Mouse (Mus musculus) lung, postnatal 4 days (tissue): ENCODE measurements around the gene Thrap3.

Source experiments
- DNase-seq, 2 experiments: peaks; one replicate each; pipeline ENCODE4 v3.0.0; 2021

Gene Thrap3

DNA sequence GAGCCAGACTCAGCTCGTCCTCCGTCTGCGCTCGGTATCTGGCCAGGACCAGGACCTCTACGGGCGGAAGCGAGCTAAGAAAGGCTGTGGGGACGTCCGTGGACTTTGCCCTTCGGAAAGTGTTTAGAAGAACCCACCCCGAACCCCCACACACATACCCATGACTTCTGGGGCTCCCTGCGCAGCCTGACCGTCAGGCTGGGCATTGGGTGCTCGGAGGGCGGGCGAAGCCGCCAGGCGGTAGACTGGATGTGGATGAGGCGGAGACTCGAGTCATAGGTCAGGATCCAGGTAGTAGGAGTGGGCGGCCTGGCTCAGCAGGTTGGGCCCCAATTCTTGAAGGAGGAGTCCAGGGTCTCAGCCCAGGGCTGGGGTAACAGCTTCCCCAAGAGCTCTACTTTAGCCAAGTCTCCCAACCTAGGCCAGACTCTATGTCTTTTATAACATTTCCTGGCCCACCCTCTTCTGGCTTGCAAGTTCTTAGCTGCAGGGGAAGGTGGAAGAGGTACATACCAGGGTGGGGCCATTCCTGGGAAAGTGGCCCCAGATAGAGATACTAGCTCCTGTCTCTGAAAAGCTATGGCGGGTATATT lies 39.4 kb downstream of the Thrap3 start, which contains the start of gene Sh3d21:
Gene Sh3d21, minus strand, starts transcription at position 425 of the 593 bp plus-strand sequence.
- peak; percentile 52 to 59 for DNase-seq

GRCm38 (mm10) chr4:126162544-126163066 lies 40.0 kb downstream of the Thrap3 start:
- DNase-seq: peak; percentile 94 to 96

GRCm38 (mm10) chr4:126161986-126162385 lies 40.6 kb downstream of the Thrap3 start:
- DNase-seq: no peak

- no peak for DNase-seq
Measured at GRCm38 (mm10) chr4:126161456-126161855, 41.1 kb downstream of the Thrap3 start.

- no peak for DNase-seq
Measured at GRCm38 (mm10) chr4:126160981-126161380, 41.6 kb downstream of the Thrap3 start.

DNA sequence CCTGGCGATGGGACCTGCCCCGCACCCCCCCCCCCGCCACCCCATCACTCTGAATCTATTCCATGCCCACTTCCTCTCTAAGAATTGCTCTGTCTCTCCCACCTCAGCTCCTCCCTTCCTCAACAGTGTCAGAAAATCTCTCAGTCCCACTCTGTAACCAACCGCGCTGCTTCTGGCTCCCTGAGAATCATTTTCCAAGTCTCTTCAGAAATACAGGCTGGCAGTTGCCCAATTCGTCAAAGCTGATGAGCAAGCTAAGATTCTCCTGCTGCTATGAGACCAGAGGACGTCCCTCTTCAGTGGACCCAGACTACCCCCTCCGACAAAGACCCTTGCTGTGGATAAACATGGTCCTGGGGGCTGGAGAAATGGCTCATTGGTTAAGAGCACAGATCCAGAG lies 43.1 kb downstream of the Thrap3 start:
- no peak for DNase-seq

- no peak for DNase-seq
Measured at GRCm38 (mm10) chr4:126157562-126157961, 45.0 kb downstream of the Thrap3 start.

DNA sequence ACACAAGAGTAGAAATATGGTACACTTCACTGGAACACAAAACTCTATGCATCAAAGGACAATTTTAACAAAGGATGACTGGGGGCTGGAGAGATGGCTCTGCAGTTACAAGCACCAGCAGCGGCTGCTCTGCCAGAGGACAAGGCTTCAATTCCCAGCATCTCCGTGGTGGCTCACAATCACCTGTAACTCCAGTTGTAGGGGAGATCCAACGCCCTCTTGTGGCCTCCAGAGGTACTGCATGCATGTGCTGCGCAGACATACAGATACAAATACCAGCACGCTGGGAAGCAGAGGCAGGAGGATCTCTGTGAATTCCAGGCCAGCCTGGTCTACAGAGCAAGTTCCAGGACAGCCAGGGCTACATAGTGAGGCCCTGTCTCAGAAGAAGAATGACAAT lies 45.9 kb downstream of the Thrap3 start:
- DNase-seq: peak in 1 of 2 experiments; percentile 36

- DNase-seq: no peak
Measured at GRCm38 (mm10) chr4:126155869-126156268, 46.7 kb downstream of the Thrap3 start.

DNA sequence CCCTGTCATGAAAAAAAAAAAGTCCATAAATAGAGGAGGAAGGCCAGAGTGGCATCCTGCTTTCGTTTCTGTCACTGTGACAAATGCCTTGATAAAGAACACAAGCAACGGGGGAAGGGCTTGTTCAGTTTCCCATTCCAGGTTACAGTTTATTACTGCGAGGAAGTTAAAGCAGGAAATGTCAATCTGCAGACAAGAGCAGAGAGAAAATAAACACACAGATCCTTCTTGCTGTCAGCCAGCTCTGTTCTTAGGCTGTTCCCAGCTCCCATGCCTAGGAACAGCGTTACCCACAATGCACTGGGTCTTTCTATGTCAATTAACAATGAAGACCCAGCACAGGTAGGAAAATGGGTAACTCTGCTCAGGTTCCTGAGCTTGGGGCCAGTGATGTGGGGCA lies 47.4 kb downstream of the Thrap3 start:
- no peak for DNase-seq

GRCm38 (mm10) chr4:126152864-126153263 lies 49.7 kb downstream of the Thrap3 start:
- no peak for DNase-seq

DNA sequence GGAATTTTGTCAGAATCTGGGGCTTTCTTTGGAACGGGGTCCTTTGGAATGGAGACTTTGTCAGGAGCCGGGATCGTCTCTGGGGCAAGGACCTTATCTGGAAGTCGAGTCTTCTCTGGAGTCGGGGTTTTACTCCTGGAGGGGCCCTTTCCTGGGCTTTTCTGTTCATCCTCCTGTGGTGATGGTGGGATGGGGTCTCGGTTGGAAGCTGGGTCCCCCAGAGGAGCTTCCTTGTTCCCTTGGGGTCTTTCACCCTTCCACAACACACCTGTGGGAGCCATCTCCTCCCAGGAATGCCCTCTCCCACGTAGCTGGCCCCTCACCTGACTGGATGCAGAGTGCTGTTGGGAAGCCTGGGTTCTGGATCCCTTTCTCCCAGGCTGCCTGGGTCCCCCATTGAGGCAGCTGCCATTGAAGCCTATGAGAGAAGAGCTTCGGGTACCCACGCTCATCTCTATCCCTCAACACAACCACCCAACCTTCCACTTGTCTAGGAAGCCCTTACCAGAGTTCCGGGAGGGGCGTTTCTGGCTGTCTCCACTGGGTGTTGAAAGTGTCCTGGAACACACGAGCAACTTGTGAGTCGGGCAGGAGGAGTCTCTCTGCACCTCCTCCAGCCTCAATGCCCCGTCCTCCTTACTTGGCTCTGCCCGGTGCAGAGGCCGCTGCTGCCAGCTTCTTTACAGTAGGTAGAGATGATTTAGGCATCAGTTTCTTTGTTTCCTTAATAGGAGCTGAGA lies 50.7 kb downstream of the Thrap3 start:
- DNase-seq: peak in 1 of 2 experiments; percentile 21

DNA sequence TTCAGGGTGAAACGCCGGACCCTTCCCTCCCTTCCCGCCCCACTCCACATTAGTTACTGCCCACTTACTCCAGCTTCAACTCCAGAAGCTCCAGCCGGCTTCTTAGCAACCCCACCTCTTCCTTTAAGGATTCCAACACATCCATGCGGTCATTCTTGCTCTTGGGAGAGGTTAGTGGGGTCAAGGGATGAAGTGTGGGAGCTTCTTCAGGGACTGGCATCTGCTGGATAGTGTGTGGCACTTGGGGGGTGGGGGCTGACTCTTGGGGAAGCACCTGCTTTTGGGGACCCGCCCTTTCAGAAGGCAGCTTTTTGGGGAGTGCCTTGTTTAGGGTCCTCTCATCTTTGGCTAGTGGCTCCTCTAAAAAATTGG lies 51.6 kb downstream of the Thrap3 start:
- DNase-seq: no peak

DNA sequence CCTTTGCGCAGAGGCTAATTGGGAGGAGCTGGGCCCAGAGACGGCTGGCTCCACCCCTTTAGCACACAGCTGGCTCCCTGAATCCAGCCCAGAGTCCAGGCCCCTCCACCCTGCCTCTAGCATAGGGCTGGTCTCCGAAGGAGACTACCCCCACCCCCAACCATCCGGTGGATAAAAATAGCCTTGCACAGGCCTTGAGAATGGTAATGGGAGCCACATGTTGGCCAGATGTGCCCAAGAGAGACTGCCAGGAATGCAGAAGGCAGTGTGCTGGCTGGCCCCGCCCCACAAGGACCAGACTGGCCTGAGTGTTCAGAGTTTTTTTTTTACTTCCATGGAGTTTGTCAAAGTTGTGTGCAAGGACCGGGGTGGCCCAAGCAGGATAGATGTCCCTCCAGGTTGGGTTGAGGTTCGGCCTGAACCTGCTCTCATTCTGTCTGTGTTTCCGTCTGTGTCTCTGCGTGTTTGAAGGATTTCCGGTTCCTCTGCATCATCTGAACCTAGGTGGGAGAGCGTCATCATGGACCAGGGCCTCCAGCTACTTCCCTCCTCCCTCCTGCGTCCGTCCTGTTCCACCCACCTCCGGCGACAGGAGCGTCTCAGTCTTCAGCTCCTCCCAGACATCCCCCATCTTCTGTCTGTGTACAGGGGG lies 52.1 kb downstream of the Thrap3 start:
- peak; percentile 85 to 95 for DNase-seq

GRCm38 (mm10) chr4:126149798-126150197 lies 52.8 kb downstream of the Thrap3 start:
- no peak for DNase-seq

DNA sequence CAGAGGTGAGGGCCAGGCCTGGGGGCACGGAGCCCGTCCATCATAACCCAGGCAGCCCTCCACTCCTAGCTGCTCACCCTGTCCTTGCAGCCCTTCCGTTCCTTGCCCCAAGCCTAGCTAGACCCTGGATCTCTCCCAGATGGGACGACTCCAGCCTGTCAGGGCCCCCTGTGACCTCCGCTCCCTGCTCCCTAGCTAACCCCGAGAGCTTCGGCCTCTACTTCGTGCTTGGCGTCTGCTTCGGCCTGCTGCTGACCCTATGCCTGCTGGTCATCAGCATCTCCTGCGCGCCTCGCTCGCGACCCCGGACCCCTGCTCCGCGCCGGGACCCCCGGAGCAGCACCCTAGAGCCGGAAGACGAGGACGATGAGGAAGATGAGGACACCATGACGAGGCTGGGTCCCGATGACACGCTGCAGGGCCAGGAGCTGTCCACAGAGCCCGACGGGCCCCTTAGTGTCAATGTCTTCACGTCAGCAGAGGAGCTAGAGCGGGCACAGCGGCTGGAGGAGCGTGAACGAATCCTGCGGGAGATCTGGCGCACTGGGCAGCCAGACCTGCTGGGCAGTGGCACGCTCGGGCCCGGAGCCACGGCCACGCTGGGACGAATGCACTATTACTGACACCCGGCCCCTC lies 53.4 kb downstream of the Thrap3 start:
- peak in 1 of 2 experiments; percentile 46 for DNase-seq

DNA sequence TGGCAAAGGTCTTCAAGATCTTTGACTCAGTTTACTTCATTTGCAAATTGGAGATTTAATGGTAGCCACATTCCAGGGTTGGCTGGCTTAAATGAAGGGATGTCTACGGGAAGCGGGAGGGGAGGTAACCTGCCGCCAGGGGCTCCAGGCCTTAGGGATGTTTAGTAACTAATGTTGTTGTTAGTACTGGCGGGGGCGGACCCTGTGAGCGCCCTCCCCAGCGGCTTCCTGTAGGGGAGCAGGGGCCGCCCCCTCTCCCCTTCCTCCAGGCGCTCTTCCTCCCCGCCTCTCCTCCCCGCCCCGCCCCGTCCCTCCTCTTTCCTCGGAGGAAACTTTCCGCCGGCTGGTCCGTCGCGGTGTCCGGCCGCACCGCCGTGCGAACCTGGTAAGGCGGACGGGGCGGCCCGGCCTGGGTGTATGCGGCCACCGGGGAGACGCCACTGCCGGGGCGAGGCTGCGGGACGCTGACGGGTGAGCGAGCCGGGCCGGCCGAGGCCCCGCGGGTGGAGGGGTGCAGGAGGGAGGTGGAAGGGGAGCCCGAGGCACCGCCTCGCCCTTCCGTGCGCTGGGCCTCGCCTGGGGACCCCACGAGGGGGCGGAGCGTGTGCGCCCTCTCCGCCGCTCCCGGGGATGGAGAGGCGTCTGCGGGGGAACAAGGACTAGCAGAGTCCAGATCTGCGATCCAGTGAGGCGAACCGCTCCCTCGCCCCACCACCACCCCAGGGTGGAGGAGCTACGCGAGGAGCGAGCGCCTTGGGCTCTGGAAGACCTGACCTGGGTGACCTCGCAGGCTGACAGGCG lies 54.2 kb downstream of the Thrap3 start:
- DNase-seq: peak; percentile 82 to 92

- DNase-seq: peak; percentile 89 to 95
Measured at GRCm38 (mm10) chr4:126147533-126148160, 54.9 kb downstream of the Thrap3 start, which contains the start of gene Eva1b. Gene Eva1b (plus strand): TSS chr4:126147744.

GRCm38 (mm10) chr4:126146974-126147532 lies 55.5 kb downstream of the Thrap3 start:
- no peak for DNase-seq

DNA sequence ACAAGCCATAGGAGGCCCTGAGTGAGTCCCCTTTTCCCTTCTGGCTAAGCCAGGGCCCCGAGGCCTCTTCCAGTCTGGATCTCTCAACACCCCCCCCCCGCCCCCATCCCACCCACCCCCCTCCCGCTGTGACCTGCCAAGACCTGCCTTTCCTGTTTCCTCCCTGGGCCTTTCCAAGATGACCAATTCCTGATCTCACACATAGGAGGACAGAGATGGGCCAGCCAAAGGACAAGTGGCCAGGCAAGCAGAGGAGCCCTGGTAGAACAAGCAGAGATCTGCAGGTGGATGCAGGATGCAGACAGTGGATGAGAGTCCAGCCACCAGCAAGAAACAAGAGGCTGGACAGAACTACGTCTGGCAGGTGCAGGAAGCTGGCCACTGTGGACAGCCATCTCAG lies 57.2 kb downstream of the Thrap3 start:
- DNase-seq: no peak

GRCm38 (mm10) chr4:126141021-126141420 lies 61.5 kb downstream of the Thrap3 start:
- peak in 1 of 2 experiments; percentile 32 for DNase-seq
